Mouse (Mus musculus): ENCODE data around the gene Rnf152.

- TF ChIP-seq CTCF (IDR thresholded peaks at IDR 0.05; ENCODE audit: low read depth, low read length) (no peak), POLR2A (IDR thresholded peaks at IDR 0.05; ENCODE audit: borderline replicate concordance, low read depth, low read length) (no peak)
Observed at GRCm38 (mm10) chr1:105342305-105342704, 14.2 kb downstream of the Rnf152 start.
